Mouse (Mus musculus) limb, embryonic 14.5 days (tissue): ENCODE data around the gene Osbpl9. TPM values are rescaled to one million over a fixed set of nuclear protein-coding genes. Genes with fewer than 3 reads are reported as not detected.
A peak's percentile ranks its signal among the peaks of the same experiment; 100 is the strongest.

Source experiments
- ATAC-seq: fragments of 200-750 bp; cut with Nextera tagmentation; 2 replicates; pipeline ENCODE4 v1.8.0; 2017; ENCODE audit warnings: low read depth, moderate number of reproducible peaks, moderate TSS enrichment; ENCODE audit not compliant: low FRiP score
- DNase-seq: peaks from one replicate; pipeline ENCODE4 v3.0.0-alpha.2; 2015; ENCODE audit warnings: low spot score
- H3K27ac ChIP-seq: fragments of 300-500 bp; sonication (generic); replicated peaks from 2 replicates; pipeline ENCODE4 v1.5.1; 2014; ENCODE audit warnings: low read depth, mild to moderate bottlenecking, low read length, moderate library complexity, mixed read lengths
- H3K27me3 ChIP-seq: fragments of 300-500 bp; sonication (generic); 2 replicates; pipeline ENCODE4 v1.6.1; 2014; ENCODE audit warnings: low read length, mixed read lengths; ENCODE audit not compliant: control insufficient read depth, insufficient read depth
- H3K36me3 ChIP-seq: fragments of 300-500 bp; sonication (generic); 2 replicates; pipeline ENCODE4 v1.6.1; 2014; ENCODE audit warnings: mild to moderate bottlenecking, low read length, moderate library complexity, mixed read lengths; ENCODE audit not compliant: control insufficient read depth, insufficient read depth
- H3K4me1 ChIP-seq: fragments of 300-500 bp; sonication (generic); 2 replicates; pipeline ENCODE4 v1.6.1; 2014; ENCODE audit warnings: antibody characterized with exemption, low read length, mixed read lengths; ENCODE audit not compliant: control insufficient read depth, insufficient read depth
- H3K4me2 ChIP-seq: fragments of 300-500 bp; sonication (generic); replicated peaks from 2 replicates; pipeline ENCODE4 v1.6.1; 2014; ENCODE audit warnings: low read depth, mild to moderate bottlenecking, low read length, moderate library complexity; ENCODE audit not compliant: severe bottlenecking
- H3K4me3 ChIP-seq: fragments of 300-500 bp; sonication (generic); replicated peaks from 2 replicates; pipeline ENCODE4 v1.5.1; 2014; ENCODE audit warnings: low read length
- H3K9ac ChIP-seq: fragments of 300-500 bp; sonication (generic); 2 replicates; pipeline ENCODE4 v1.6.1; 2014; ENCODE audit warnings: mild to moderate bottlenecking, low read depth, low read length, moderate library complexity; ENCODE audit not compliant: severe bottlenecking
- H3K9me3 ChIP-seq: fragments of 300-500 bp; sonication (generic); 2 replicates; pipeline ENCODE4 v1.6.1; 2016; ENCODE audit warnings: low read length; ENCODE audit not compliant: control insufficient read depth
- POLR2A ChIP-seq: fragments of 200-500 bp; IDR thresholded peaks from 2 replicates; pipeline ENCODE4 v1.8.0; 2012; ENCODE audit warnings: inconsistent platforms, mild to moderate bottlenecking, moderate library complexity, borderline replicate concordance; ENCODE audit not compliant: insufficient read depth, insufficient read length; ENCODE audit errors: extremely low read depth
- WGBS: fragments of 180-500 bp; shearing (Covaris S2); extraction: QIAGEN DNeasy Blood & Tissue Kit; methylation state at CpG from one replicate; pipeline ENCODE4 v1.1.7; 2014; 5-methylcytosine and 5-hydroxymethylcytosine counted together
- polyA plus RNA-seq, 2 experiments: library from polyadenylated mRNA; depleted of rRNA in 1 of 2; stranded (reverse) in 1 of 2; unstranded in 1 of 2; fragments of >200 nt; fragmentation: Nextera tagmentation in 1 of 2; extraction: Ambion mirVana in 1 of 2; gene quantifications; 2 replicates each; pipeline versions ENCODE4 v1.2.1 to v1.2.3; 2012 to 2014

Gene Osbpl9
- polyA plus RNA-seq, 2 experiments, result 55.6 to 57.8 TPM

DNA sequence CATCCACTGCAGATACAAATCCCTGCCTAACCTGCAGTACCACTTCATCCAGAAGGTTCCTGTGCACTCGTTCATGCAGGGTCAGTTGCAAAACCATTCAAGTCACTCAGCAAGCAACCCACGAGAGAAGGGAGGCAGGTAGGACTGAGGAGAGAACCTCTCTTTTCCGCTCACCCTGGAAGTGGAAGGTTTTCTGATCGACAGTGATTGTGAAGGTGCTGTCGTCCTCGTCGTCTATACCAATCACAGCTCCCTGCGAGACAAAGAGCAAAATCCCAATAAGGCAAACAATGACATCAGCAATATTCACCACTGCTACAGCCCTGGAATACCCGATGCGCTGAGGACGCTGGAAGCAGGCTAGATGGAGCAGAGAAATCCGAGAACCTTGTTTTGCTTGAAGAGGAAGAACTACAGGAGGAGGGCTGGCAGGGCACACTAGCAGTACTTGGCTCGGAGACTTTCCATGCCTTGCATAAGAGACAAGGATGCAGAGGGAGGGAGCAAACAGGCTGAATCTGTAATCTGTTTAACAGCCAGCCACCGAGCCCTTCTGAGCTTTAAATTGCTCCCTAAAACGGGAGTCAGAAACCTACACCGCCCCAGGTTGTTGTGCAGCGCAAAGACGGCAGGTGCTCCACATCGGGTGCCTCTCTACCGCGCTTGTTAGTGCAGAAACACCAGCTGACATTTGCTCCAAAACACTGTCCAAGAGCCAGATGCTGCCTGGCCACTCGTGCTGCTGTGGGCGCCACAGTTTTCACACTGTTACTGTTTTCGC lies 45.4 kb downstream of the Osbpl9 start:
- no peak for DNase-seq

DNA sequence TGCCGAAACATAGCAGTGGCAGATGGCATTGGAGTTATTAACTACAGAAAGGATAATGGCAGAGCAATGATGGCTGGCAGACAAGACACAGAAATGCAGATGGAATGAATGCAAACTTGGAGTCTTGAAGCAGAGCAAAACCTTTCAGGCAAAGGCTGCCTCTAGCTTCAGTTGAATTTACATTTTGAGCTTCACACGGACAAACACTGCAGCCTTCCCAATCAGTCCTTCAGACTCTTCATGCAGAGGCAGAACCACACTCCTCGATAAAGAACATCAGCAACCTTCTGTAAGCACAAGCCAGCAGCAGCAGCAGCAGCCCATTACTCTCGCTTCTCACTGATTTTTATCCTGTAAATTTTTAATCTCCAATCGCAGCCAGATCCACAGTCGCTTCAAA lies 46.0 kb downstream of the Osbpl9 start:
- no peak overlapping the region for H3K9ac ChIP-seq
- no peaks in the 10 kb centered on the region for H3K27me3 ChIP-seq
- 87% methylated on average over 6 of the region's 6 CpGs for WGBS
- H3K4me3 ChIP-seq, result no peak overlapping the region
- H3K4me1 ChIP-seq, result no peaks in the 10 kb centered on the region
- no peak overlapping the region for H3K4me2 ChIP-seq
- ATAC-seq, result no peak
- TF ChIP-seq POLR2A, result no peak
- H3K9me3 ChIP-seq, result no peaks in the 10 kb centered on the region
- no peak for DNase-seq
- H3K36me3 ChIP-seq, result peaks cover 6% of the 10 kb centered on the region
- no peak overlapping the region for H3K27ac ChIP-seq

More for the DNA sequence above, 45.4 kb downstream of the Osbpl9 start:
- WGBS, result 37% methylated on average over 24 of the region's 24 CpGs
- Histone ChIP-seq H3K4me2 (peak overlapping the region; percentile 22), H3K4me3 (no peak overlapping the region), H3K4me1 (no peaks in the 10 kb centered on the region), H3K27me3 (no peaks in the 10 kb centered on the region), H3K9me3 (no peaks in the 10 kb centered on the region), H3K9ac (0 out of 2 replicates have a peak overlapping the region, but pooled peaks have one; percentile 3), H3K27ac (no peak overlapping the region), H3K36me3 (peaks cover 6% of the 10 kb centered on the region)
- TF ChIP-seq POLR2A, result no peak
- ATAC-seq, result peak; percentile 30; the same call in 1 of the 2 replicates

DNA sequence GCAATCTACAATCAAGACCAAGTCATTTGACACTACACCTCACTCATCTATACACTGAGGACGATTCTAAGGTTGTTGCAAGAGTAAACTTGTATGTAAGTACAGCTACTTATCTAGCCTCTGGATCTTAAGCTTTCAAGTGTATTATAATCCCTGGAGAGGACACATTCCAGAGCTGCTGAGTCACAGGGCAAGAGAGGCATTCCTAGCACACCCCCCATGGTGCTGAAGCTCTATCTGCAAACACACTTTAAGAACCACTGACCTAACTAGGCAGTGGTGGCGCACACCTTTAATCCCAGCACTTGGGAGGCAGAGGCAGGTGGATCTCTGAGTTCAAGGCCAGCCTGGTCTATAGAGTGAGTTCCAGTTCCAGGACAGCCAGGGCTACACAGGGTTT lies 51.9 kb downstream of the Osbpl9 start:
- Histone ChIP-seq H3K27me3 (no peaks in the 10 kb centered on the region), H3K27ac (no peak overlapping the region), H3K36me3 (peaks cover 6% of the 10 kb centered on the region; the same call in 1 of the 2 replicates), H3K4me3 (no peak overlapping the region), H3K4me2 (no peak overlapping the region), H3K9ac (no peak overlapping the region), H3K9me3 (no peaks in the 10 kb centered on the region), H3K4me1 (0 out of 2 replicates have a peak, but pooled peaks cover 4% of the 10 kb centered on the region)
- ATAC-seq, result no peak
- no peak for DNase-seq
- TF ChIP-seq POLR2A, result no peak
- 73% methylated on average over 2 of the region's 2 CpGs for WGBS

DNA sequence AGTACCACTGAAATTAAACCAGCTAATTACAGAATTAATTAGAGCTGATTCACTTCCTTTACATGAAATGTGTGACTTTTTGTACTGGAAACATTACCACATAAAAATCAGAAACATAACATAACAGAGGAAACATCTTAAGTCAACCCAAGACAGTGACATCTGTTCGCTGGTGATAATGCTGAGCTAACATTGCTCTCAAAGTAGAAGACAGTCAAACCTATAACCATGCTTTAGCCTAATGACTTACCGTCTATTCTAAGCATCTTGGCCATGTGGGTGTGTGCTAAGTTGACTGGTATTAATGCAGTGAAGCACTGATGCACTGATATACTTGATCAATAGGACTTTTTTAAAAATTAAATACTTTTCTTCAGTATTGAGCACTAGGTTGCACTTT lies 52.7 kb downstream of the Osbpl9 start:
- Histone ChIP-seq H3K36me3 (peaks cover 6% of the 10 kb centered on the region; the same call in 1 of the 2 replicates), H3K4me1 (0 out of 2 replicates have a peak, but pooled peaks cover 4% of the 10 kb centered on the region), H3K27me3 (no peaks in the 10 kb centered on the region), H3K9ac (no peak overlapping the region), H3K9me3 (no peaks in the 10 kb centered on the region), H3K4me3 (no peak overlapping the region), H3K27ac (no peak overlapping the region), H3K4me2 (no peak overlapping the region)
- no peak for DNase-seq
- ATAC-seq, result no peak
- no peak for TF ChIP-seq POLR2A
- WGBS, result 92% methylated on average over 2 of the region's 2 CpGs

DNA sequence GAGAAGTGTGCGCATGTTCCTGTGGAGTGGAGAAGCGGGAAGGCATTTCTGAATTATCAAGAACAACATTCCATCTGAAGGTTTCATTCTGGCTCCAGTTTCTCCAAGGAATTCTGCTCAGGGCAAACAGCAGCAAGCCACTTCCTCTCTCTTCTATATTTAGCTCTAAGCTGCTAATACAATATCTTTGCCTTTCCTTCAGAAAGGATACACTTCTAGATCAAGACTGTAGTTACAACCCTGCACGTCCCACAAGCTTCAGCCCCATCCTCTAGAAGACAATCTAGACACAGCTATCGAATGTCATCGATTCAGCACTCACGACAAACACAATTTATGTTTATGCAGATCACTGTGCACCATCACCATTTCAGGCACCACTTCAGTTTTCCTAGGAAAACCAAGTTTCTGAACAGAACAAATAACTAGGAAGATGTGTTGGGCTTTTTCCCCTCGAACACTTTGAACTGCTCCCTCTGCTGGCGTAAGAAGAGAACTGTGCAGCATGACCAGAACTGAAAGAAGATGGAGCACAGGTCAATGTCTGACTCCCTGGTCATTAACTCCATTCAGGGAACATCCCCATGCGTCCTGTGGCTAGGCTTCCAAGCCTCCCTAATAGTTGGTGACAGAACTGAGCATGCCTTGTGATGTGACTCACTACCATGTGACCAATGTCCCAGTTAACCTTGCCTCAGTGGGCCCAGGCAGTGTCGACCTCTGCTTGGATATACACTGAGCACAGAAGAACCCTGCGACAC lies 54.6 kb downstream of the Osbpl9 start:
- H3K36me3 ChIP-seq, result peaks cover 2% of the 10 kb centered on the region; the same call in 1 of the 2 replicates
- no peaks in the 10 kb centered on the region for H3K9me3 ChIP-seq
- 0 out of 2 replicates have a peak overlapping the region, but pooled peaks have one; percentile 48 for H3K27ac ChIP-seq
- peak; percentile 57 for DNase-seq
- H3K27me3 ChIP-seq, result no peaks in the 10 kb centered on the region
- no peak overlapping the region for H3K4me2 ChIP-seq
- 0 out of 2 replicates have a peak, but pooled peaks cover 4% of the 10 kb centered on the region for H3K4me1 ChIP-seq
- ATAC-seq, result no peak
- TF ChIP-seq POLR2A, result no peak
- no peak overlapping the region for H3K9ac ChIP-seq
- 49% methylated on average over 11 of the region's 11 CpGs for WGBS
- no peak overlapping the region for H3K4me3 ChIP-seq
